Mouse (Mus musculus) midbrain, embryonic 16.5 days (tissue): ENCODE measurements around the gene Ppid. TPM values are rescaled to one million over a fixed set of nuclear protein-coding genes. Genes with fewer than 3 reads are reported as not detected.
A peak's percentile ranks its signal among the peaks of the same experiment; 100 is the strongest.

Experiments
- ATAC-seq: fragments of 200-750 bp; cut with Nextera tagmentation; 2 replicates; pipeline ENCODE4 v1.8.0; 2017; ENCODE audit warnings: moderate TSS enrichment
- H3K27ac ChIP-seq: fragments of 300-500 bp; sonication (generic); 2 replicates; pipeline ENCODE4 v1.5.1; 2014; ENCODE audit warnings: mild to moderate bottlenecking, low read length, mixed read lengths
- H3K27me3 ChIP-seq: fragments of 300-500 bp; sonication (generic); 2 replicates; pipeline ENCODE4 v1.6.1; 2014; ENCODE audit warnings: low read depth, low read length, mixed read lengths; ENCODE audit not compliant: control insufficient read depth, insufficient read depth
- H3K36me3 ChIP-seq: fragments of 300-500 bp; sonication (generic); 2 replicates; pipeline ENCODE4 v1.6.1; 2014; ENCODE audit warnings: mild to moderate bottlenecking, low read length, moderate library complexity, mixed read lengths; ENCODE audit not compliant: control insufficient read depth, insufficient read depth
- H3K4me1 ChIP-seq: fragments of 300-500 bp; sonication (generic); 2 replicates; pipeline ENCODE4 v1.6.1; 2014; ENCODE audit warnings: mild to moderate bottlenecking, low read length, mixed read lengths; ENCODE audit not compliant: control insufficient read depth, insufficient read depth
- H3K4me2 ChIP-seq: fragments of 300-500 bp; sonication (generic); 2 replicates; pipeline ENCODE4 v1.6.1; 2014; ENCODE audit warnings: mild to moderate bottlenecking, low read length, mixed read lengths
- H3K4me3 ChIP-seq: fragments of 300-500 bp; sonication (generic); 2 replicates; pipeline ENCODE4 v1.5.1; 2014; ENCODE audit warnings: low read depth, mild to moderate bottlenecking, low read length, moderate library complexity, mixed read lengths
- H3K9ac ChIP-seq: fragments of 300-500 bp; sonication (generic); 2 replicates; pipeline ENCODE4 v1.6.1; 2014; ENCODE audit warnings: low read depth, low read length, mixed read lengths
- H3K9me3 ChIP-seq: fragments of 300-500 bp; sonication (generic); replicated peaks from 2 replicates; pipeline ENCODE4 v1.6.1; 2014; ENCODE audit warnings: mild to moderate bottlenecking, low read length, mixed read lengths; ENCODE audit not compliant: control insufficient read depth, poor library complexity, severe bottlenecking
- WGBS: fragments of 180-500 bp; shearing (Covaris S2); extraction: QIAGEN DNeasy Blood & Tissue Kit; methylation state at CpG from one replicate; pipeline ENCODE4 v1.1.7; 2014; 5-methylcytosine and 5-hydroxymethylcytosine counted together
- polyA plus RNA-seq: library from polyadenylated mRNA; unstranded; fragments of >200 nt; fragmentation: Nextera tagmentation; extraction: Ambion mirVana; gene quantifications from 2 replicates; pipeline ENCODE4 v1.2.1, GENCODE M21; 2015

Ppid gene
- polyA plus RNA-seq, 1 experiment from 2014 or later = 148 TPM

- H3K4me2 ChIP-seq = no peak overlapping the region
- no peaks in the 10 kb centered on the region for H3K9me3 ChIP-seq
- H3K36me3 ChIP-seq = no peaks in the 10 kb centered on the region
- H3K4me1 ChIP-seq = peaks cover 2% of the 10 kb centered on the region; the same call in 1 of the 2 replicates
- H3K27me3 ChIP-seq = no peaks in the 10 kb centered on the region
- no peak for ATAC-seq
- WGBS = 87% methylated on average over 5 of the region's 5 CpGs
- H3K27ac ChIP-seq = no peak overlapping the region
- no peak overlapping the region for H3K9ac ChIP-seq
- H3K4me3 ChIP-seq = no peak overlapping the region
These were observed 31.4 kb upstream of the Ppid start for GRCm38 (mm10) chr3:79559773-79560045.

DNA sequence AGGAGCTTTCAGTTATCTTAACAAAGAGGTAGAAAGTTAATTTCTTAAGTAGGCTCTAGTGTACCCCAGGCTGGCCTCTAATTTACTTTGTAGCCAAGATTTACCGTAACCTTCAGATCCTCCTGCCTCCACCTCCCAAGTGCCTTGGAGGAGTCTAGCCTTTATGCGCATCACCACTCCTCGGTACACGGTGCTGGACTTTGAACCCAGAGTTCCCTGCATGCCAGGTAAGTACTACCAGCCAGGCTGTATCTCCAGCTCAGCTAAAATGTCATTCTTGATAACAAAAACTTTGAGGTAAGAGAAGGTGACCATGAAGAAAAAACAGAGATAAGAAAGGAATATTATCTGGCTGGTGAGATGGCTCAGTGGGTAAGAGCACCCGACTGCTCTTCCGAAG, 30.6 kb upstream of the Ppid start:
- WGBS = 96% methylated on average over 6 of the region's 6 CpGs
- no peaks in the 10 kb centered on the region for H3K36me3 ChIP-seq
- no peak for ATAC-seq

DNA sequence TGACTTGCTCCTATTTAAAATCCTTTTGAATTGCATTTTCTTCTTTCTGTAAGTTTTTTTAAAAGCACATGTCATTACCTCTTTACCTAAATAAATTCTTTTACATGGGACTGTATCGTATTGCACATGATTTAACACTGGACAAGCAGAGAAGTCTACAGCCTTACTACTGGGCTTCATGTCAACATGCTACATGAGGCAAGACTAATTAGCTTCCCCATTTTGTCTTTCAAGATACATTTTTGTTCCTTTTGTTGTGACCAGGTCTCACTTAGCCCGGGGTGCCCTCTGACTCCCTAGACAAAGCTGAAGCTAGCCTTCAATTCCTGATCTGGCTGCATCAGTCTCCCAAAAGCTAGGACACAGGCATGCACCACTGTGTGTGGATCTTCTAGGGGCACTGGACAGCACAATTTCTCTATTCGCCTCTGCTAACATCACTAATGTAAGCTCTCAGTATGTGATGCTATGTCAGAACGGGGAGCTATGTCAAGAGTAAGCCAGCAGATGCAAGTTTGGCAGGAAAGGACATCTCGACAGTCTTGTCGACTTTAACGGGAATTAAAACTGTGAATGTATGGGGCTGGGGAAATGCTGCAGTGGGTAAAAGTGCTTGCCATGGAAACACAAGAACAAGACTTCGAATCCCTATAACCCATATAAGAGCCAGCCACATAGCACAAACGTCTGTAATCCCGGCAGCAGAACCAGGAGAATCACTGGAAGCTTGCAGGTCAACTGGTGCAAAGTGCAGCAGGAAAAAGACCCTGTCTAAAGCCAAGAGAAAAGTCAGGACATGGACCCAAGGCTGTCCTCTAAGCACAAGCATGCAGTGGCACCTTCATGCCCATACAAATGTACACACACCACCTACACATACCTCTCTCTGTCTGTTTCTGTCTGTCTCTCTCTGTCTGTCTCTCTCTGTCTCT, 29.1 kb upstream of the Ppid start:
- Histone ChIP-seq H3K4me1 (peaks cover 16% of the 10 kb centered on the region), H3K9ac (no peak overlapping the region), H3K4me3 (no peak overlapping the region), H3K36me3 (no peaks in the 10 kb centered on the region), H3K4me2 (no peak overlapping the region), H3K9me3 (no peaks in the 10 kb centered on the region), H3K27ac (no peak overlapping the region), H3K27me3 (no peaks in the 10 kb centered on the region)
- WGBS = 76% methylated on average over 10 of the region's 10 CpGs
- ATAC-seq = no peak

More for the DNA sequence above, 30.6 kb upstream of the Ppid start:
- Histone ChIP-seq H3K27ac (no peak overlapping the region), H3K4me1 (peaks cover 6% of the 10 kb centered on the region), H3K9me3 (no peaks in the 10 kb centered on the region), H3K27me3 (no peaks in the 10 kb centered on the region), H3K4me3 (no peak overlapping the region), H3K4me2 (no peak overlapping the region), H3K9ac (no peak overlapping the region)

- Histone ChIP-seq H3K27me3 (no peaks in the 10 kb centered on the region), H3K36me3 (no peaks in the 10 kb centered on the region), H3K4me1 (peaks cover 19% of the 10 kb centered on the region), H3K27ac (no peak overlapping the region), H3K9me3 (no peaks in the 10 kb centered on the region), H3K4me2 (no peak overlapping the region), H3K4me3 (no peak overlapping the region), H3K9ac (no peak overlapping the region)
- 83% methylated on average over 2 of the region's 2 CpGs for WGBS
- ATAC-seq = no peak
These were observed 27.6 kb upstream of the Ppid start for GRCm38 (mm10) chr3:79563511-79563910.

GRCm38 (mm10) chr3:79564875-79565606, 26.1 kb upstream of the Ppid start:
- Histone ChIP-seq H3K4me2 (no peak overlapping the region), H3K9ac (no peak overlapping the region), H3K9me3 (no peaks in the 10 kb centered on the region), H3K27me3 (no peaks in the 10 kb centered on the region), H3K4me3 (no peak overlapping the region), H3K36me3 (no peaks in the 10 kb centered on the region), H3K4me1 (peaks cover 19% of the 10 kb centered on the region), H3K27ac (no peak overlapping the region)
- WGBS = 86% methylated on average over 10 of the region's 10 CpGs
- no peak for ATAC-seq

GRCm38 (mm10) chr3:79566716-79567691, 24.1 kb upstream of the Ppid start:
- Histone ChIP-seq H3K27ac (peak overlapping the region; percentile 74), H3K4me1 (peaks cover 19% of the 10 kb centered on the region), H3K4me2 (peak overlapping the region; percentile 82), H3K27me3 (no peaks in the 10 kb centered on the region), H3K9me3 (no peaks in the 10 kb centered on the region), H3K9ac (peak overlapping the region; percentile 93), H3K36me3 (no peaks in the 10 kb centered on the region), H3K4me3 (peak overlapping the region; percentile 90)
- ATAC-seq = peak; percentile 81
- 1% methylated on average over 57 of the region's 60 CpGs for WGBS

- Histone ChIP-seq H3K4me3 (peak within 1 kb of the TSS; percentile 90), H3K27me3 (no peaks in the 10 kb centered on the region), H3K4me1 (peaks cover 18% of the 10 kb centered on the region), H3K4me2 (peak within 1 kb of the TSS; percentile 82), H3K36me3 (no peaks in the 10 kb centered on the region), H3K9me3 (no peaks in the 10 kb centered on the region), H3K9ac (peak within 1 kb of the TSS; percentile 93), H3K27ac (peak within 1 kb of the TSS; percentile 74)
- under 1% methylated on average over 52 of the region's 55 CpGs for whole genome bisulfite sequencing
- ATAC-seq = peak; percentile 96
These were observed 23.3 kb upstream of the Ppid start, which contains the start of gene Fnip2 for GRCm38 (mm10) chr3:79567703-79568362. TSS of gene Fnip2 (minus strand) at chr3:79567796.
